Mouse (Mus musculus): ENCODE data around the gene Srp54a.

- TF ChIP-seq POLR2A (IDR thresholded peaks at IDR 0.05; ENCODE audit: insufficient read length, low read depth): no peak
- TF ChIP-seq REST (IDR thresholded peaks at IDR 0.05; ENCODE audit: insufficient read depth, insufficient read length): no peak
- no peak for TF ChIP-seq POLR2AphosphoS2 (IDR thresholded peaks at IDR 0.05; ENCODE audit: insufficient read length, low read depth)
- no peak for TF ChIP-seq USF1 (IDR thresholded peaks at IDR 0.05; ENCODE audit: low read depth)
Measured at GRCm38 (mm10) chr12:55049731-55050353, 30.2 kb upstream of the Srp54a start.

Data from myocyte (in vitro differentiated cells).